Mouse (Mus musculus): ENCODE results near the gene Smarcc1. TPM values are rescaled to one million over a fixed set of nuclear protein-coding genes. Genes with fewer than 3 reads are reported as not detected.

Gene Smarcc1
- polyA plus RNA-seq, 1 experiment from 2014 or later = 96.3 TPM

DNA sequence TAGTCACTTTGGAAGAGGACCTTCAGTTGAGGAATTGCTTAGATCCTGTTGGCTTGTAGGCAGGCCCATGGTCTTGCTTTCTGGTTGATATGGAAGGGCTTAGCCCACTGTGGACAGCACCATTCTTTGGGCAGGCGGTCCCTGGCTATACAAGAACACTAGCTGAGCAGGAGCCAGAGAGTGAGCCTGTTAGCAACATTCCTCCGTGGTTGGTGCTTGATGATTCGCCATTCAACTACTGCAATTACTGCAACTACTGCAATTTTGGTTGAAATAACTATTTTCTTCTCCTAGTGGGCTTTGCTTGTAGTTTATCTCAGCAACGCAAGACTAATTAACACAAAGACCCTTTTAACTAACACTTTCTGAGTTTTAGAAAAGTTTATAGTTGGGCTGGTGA, 108.7 kb downstream of the Smarcc1 start:
- peaks cover 49% of the 10 kb centered on the region for H3K36me3 ChIP-seq (ENCODE audit: insufficient read depth, low read length)
- H3K4me3 ChIP-seq (ENCODE audit: low read length) = no peak overlapping the region
- no peaks in the 10 kb centered on the region for H3K4me1 ChIP-seq (ENCODE audit: insufficient read depth, low read length)
- no peak overlapping the region for H3K4me2 ChIP-seq (replicated peaks; ENCODE audit: low read depth, low read length)
- no peak overlapping the region for H3K9ac ChIP-seq (replicated peaks; ENCODE audit: low read length)
- no peaks in the 10 kb centered on the region for H3K27me3 ChIP-seq (ENCODE audit: insufficient read depth, low read length)
- H3K27ac ChIP-seq (ENCODE audit: low read length) = no peak overlapping the region
- 95% methylated on average over 4 of the region's 4 CpGs for WGBS
- no peaks in the 10 kb centered on the region for H3K9me3 ChIP-seq (ENCODE audit: low read length)
- no peak for ATAC-seq (ENCODE audit: low FRiP score, low TSS enrichment)

DNA sequence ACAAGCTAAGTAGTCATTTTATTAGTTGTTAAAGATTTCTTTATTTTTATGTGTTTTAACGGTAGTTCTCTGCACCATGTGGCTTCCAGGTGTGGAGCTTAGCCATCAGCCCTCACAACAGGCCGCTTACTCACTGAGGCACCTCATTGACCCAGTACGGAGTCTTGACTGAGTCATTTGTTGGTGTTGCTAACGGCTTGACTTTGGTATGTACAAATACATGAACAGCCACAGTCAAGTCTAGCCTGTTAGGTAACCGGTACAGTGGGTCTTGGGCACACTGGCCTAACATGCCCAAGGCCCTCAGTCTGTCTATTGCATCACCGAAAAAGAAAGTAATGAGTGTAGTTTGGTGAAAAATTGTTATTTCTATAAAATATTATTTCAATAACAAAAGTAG, 111.2 kb downstream of the Smarcc1 start:
- no peak overlapping the region for H3K4me3 ChIP-seq (ENCODE audit: low read length)
- no peaks in the 10 kb centered on the region for H3K4me1 ChIP-seq (ENCODE audit: insufficient read depth, low read length)
- peaks cover 47% of the 10 kb centered on the region for H3K36me3 ChIP-seq (ENCODE audit: insufficient read depth, low read length)
- H3K27me3 ChIP-seq (ENCODE audit: insufficient read depth, low read length) = no peaks in the 10 kb centered on the region
- WGBS = 90% methylated on average over 6 of the region's 6 CpGs
- H3K9me3 ChIP-seq (ENCODE audit: low read length) = no peaks in the 10 kb centered on the region
- H3K27ac ChIP-seq (ENCODE audit: low read length) = no peak overlapping the region
- H3K9ac ChIP-seq (replicated peaks; ENCODE audit: low read length) = no peak overlapping the region
- ATAC-seq (ENCODE audit: low FRiP score, low TSS enrichment) = no peak
- no peak overlapping the region for H3K4me2 ChIP-seq (replicated peaks; ENCODE audit: low read depth, low read length)

DNA sequence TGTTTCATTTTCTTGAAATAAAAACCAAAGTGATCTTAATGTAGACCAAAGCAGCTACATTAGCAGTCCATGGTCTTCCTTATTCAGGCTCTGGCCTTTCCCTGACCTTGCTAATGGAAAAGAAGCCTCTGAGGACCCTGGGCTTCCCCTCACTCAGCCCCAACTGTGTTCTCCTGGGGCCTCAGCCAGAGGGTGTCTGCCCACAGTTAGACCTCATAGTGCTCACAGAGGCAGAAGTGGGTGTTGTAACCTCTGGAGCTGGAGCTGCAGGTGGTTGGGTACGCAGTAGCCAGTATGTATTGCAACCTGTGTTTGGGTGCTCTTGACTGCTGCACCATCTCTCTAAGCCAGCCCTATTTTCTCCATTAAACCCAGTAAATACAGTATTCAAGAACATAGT, 111.6 kb downstream of the Smarcc1 start:
- no peak overlapping the region for H3K4me2 ChIP-seq (replicated peaks; ENCODE audit: low read depth, low read length)
- no peak overlapping the region for H3K9ac ChIP-seq (replicated peaks; ENCODE audit: low read length)
- WGBS = 97% methylated on average over 1 of the region's 1 CpGs
- H3K36me3 ChIP-seq (ENCODE audit: insufficient read depth, low read length) = peaks cover 43% of the 10 kb centered on the region
- H3K4me1 ChIP-seq (ENCODE audit: insufficient read depth, low read length) = no peaks in the 10 kb centered on the region
- no peaks in the 10 kb centered on the region for H3K9me3 ChIP-seq (ENCODE audit: low read length)
- H3K4me3 ChIP-seq (ENCODE audit: low read length) = no peak overlapping the region
- no peaks in the 10 kb centered on the region for H3K27me3 ChIP-seq (ENCODE audit: insufficient read depth, low read length)
- no peak for ATAC-seq (ENCODE audit: low FRiP score, low TSS enrichment)
- H3K27ac ChIP-seq (ENCODE audit: low read length) = no peak overlapping the region

DNA sequence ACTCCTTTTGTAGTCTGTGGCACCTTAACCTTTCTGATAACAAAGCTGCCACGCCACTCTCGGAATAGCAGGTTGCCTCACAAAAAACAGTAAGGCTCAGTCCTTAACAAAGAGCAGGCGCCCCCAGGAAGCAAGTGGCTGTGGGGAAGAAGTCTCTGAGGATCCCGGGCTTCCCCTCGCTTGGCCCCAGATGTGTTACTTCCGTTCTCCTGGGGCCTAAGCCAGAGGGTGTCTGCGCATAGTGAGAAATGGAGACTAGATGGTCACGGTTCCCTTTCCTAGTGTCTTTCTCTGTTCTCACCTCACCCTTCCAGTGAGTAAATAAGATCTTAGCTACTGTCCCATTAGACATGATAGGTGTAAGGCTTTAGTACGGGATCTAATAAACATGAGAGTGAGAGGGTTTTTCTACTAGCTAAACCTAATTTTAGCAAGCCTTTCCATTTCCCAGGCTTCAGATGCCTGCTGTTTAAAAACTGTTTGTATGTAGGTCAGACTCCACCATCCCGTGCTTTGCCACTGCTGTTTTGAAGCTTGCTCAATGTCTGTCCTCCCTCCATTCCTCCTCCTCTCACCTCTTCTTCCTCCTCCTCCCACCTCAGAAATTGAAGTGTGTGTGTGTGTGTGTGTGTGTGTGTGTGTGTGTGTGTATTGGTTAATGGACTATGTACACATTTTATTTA, 112.2 kb downstream of the Smarcc1 start:
- no peak for ATAC-seq (ENCODE audit: low FRiP score, low TSS enrichment)
- H3K27ac ChIP-seq (ENCODE audit: low read length) = no peak overlapping the region
- WGBS = 86% methylated on average over 10 of the region's 10 CpGs

DNA sequence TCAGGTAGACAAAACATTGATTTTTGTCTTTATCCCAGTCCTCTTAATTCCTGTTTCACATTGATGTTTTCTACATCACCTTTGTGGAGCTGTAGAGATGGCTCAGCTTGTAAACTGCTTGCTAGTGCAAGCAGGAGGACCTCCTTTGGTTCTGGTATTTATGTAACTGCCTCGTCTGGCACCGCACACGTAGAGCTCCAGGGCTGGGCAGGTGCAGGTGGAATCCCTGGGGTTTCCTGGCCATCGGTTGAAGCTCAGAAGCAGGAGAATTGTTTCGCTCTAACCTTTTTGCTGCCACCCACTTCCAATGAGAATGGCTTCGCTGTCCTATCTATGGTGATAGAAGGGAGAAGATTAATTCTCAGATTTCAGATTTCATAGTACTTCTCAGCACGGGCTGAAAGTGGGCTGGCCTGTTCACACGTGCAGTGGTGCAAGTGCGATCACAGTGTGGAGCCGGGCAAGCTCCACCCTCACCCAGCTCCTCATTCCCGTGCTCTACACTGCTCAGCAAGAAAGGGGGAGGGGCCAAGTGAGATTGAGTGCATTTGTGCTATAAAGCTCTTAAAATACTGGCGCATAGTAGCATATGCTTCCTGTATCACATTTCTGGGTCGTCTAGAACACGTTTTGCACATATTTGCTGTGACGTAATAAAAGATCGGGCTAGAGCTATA, 113.0 kb downstream of the Smarcc1 start:
- no peaks in the 10 kb centered on the region for H3K9me3 ChIP-seq (ENCODE audit: low read length)
- no peak overlapping the region for H3K4me3 ChIP-seq (ENCODE audit: low read length)
- no peak overlapping the region for H3K27ac ChIP-seq (ENCODE audit: low read length)
- H3K36me3 ChIP-seq (ENCODE audit: insufficient read depth, low read length) = peaks cover 48% of the 10 kb centered on the region
- no peak overlapping the region for H3K4me2 ChIP-seq (replicated peaks; ENCODE audit: low read depth, low read length)
- WGBS = 82% methylated on average over 16 of the region's 16 CpGs
- no peak for ATAC-seq (ENCODE audit: low FRiP score, low TSS enrichment)
- H3K27me3 ChIP-seq (ENCODE audit: insufficient read depth, low read length) = no peaks in the 10 kb centered on the region
- H3K9ac ChIP-seq (replicated peaks; ENCODE audit: low read length) = no peak overlapping the region
- no peaks in the 10 kb centered on the region for H3K4me1 ChIP-seq (ENCODE audit: insufficient read depth, low read length)

More for the DNA sequence above, 112.2 kb downstream of the Smarcc1 start:
- Histone ChIP-seq H3K4me1 (ENCODE audit: insufficient read depth, low read length) (no peaks in the 10 kb centered on the region), H3K4me3 (ENCODE audit: low read length) (no peak overlapping the region), H3K4me2 (replicated peaks; ENCODE audit: low read depth, low read length) (no peak overlapping the region), H3K9ac (replicated peaks; ENCODE audit: low read length) (no peak overlapping the region), H3K27me3 (ENCODE audit: insufficient read depth, low read length) (no peaks in the 10 kb centered on the region), H3K36me3 (ENCODE audit: insufficient read depth, low read length) (peaks cover 43% of the 10 kb centered on the region), H3K9me3 (ENCODE audit: low read length) (no peaks in the 10 kb centered on the region)

DNA sequence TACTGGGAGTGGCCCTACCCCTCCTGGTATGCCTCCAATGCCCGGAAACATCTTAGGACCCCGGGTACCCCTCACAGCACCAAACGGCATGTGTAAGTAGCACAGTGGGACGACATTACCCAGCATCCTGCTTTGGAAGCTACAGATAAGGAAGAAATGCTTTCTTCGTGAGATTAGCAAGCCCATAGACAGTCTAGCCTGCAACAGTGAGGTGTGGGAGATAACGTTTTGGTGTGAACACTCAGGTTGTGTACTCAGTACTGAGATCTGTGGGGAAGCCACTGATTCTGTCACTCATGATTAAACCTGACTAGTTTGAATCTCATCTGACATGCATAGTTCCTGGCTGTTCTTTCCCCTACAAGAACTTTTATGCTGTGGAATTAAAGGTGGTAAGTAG, 117.5 kb downstream of the Smarcc1 start:
- no peaks in the 10 kb centered on the region for H3K9me3 ChIP-seq (ENCODE audit: low read length)
- H3K4me2 ChIP-seq (replicated peaks; ENCODE audit: low read depth, low read length) = no peak overlapping the region
- no peak overlapping the region for H3K27ac ChIP-seq (ENCODE audit: low read length)
- 95% methylated on average over 6 of the region's 6 CpGs for WGBS
- H3K9ac ChIP-seq (replicated peaks; ENCODE audit: low read length) = no peak overlapping the region
- peaks cover 68% of the 10 kb centered on the region for H3K36me3 ChIP-seq (ENCODE audit: insufficient read depth, low read length)
- H3K4me1 ChIP-seq (ENCODE audit: insufficient read depth, low read length) = no peaks in the 10 kb centered on the region
- ATAC-seq (ENCODE audit: low FRiP score, low TSS enrichment) = no peak
- no peak overlapping the region for H3K4me3 ChIP-seq (ENCODE audit: low read length)
- H3K27me3 ChIP-seq (ENCODE audit: insufficient read depth, low read length) = no peaks in the 10 kb centered on the region

DNA sequence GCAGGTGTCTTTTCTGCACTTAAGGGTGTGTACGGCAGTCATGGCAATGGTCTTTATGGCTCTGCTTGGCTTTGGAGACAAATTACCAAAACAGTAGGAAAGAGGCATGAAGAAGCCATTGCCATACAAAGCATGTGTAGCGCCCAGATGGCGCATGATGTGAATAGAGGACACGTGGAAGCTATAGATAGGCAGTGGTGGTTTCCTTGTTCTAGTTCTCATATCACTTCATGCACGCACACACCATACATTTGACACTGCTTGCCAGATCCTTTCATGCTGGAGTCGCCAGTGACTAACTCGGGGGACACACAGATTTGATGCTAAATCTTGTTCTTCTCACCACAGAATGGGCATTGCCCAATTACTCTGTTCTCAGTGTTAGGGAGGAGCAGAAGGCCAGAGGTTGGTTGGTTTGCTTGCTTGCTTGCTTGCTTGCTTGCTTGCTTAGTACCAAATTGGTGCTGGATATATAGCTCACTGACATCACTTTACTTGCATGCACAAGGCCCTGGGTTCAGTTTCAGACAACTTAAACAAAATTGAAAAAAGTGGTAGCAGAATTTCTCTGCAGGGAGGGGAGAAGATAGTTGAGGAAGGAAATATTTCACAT, 125.8 kb downstream of the Smarcc1 start, which contains the start of gene Cspg5:
TSS of gene Cspg5 (plus strand) at position 563 of the 613 bp plus-strand sequence.
- Histone ChIP-seq H3K27me3 (ENCODE audit: insufficient read depth, low read length) (peaks cover 12% of the 10 kb centered on the region), H3K9me3 (ENCODE audit: low read length) (no peaks in the 10 kb centered on the region), H3K27ac (ENCODE audit: low read length) (no peak within 1 kb of the TSS), H3K4me1 (ENCODE audit: insufficient read depth, low read length) (peaks cover 15% of the 10 kb centered on the region), H3K4me2 (replicated peaks; ENCODE audit: low read depth, low read length) (peak within 1 kb of the TSS; percentile 100), H3K9ac (replicated peaks; ENCODE audit: low read length) (no peak within 1 kb of the TSS; the same call in 1 of the 2 replicates), H3K36me3 (ENCODE audit: insufficient read depth, low read length) (peaks cover 18% of the 10 kb centered on the region; the same call in 1 of the 2 replicates), H3K4me3 (ENCODE audit: low read length) (peak within 1 kb of the TSS; percentile 73)
- no peak for ATAC-seq (ENCODE audit: low FRiP score, low TSS enrichment)
- 88% methylated on average over 7 of the region's 7 CpGs for WGBS

DNA sequence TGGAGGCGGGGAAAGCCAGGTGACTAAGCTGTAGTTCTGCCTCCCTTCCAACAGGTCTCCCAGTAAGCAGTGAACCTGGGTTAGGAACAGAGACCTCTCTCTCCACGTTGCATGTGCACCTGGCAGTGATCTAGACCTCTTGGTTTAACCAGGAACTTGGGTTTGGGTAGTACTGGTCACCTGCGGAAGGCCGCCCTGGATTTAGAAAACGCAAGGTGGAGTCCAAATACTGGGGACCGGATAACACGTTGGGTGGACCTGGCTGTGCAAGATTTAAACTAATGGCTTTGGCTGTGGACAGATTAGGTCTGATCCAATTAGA, 127.0 kb downstream of the Smarcc1 start:
- H3K27ac ChIP-seq (ENCODE audit: low read length) = no peak overlapping the region
- peak overlapping the region; percentile 63; the same call in 1 of the 2 replicates for H3K9ac ChIP-seq (replicated peaks; ENCODE audit: low read length)
- H3K4me1 ChIP-seq (ENCODE audit: insufficient read depth, low read length) = peaks cover 16% of the 10 kb centered on the region
- H3K4me3 ChIP-seq (ENCODE audit: low read length) = peak overlapping the region; percentile 73
- H3K4me2 ChIP-seq (replicated peaks; ENCODE audit: low read depth, low read length) = peak overlapping the region; percentile 100
- WGBS = 20% methylated on average over 7 of the region's 7 CpGs
- no peak; the same call in 1 of the 2 replicates for ATAC-seq (ENCODE audit: low FRiP score, low TSS enrichment)
- H3K9me3 ChIP-seq (ENCODE audit: low read length) = no peaks in the 10 kb centered on the region
- peaks cover 12% of the 10 kb centered on the region for H3K27me3 ChIP-seq (ENCODE audit: insufficient read depth, low read length)
- peaks cover 13% of the 10 kb centered on the region; the same call in 1 of the 2 replicates for H3K36me3 ChIP-seq (ENCODE audit: insufficient read depth, low read length)

DNA sequence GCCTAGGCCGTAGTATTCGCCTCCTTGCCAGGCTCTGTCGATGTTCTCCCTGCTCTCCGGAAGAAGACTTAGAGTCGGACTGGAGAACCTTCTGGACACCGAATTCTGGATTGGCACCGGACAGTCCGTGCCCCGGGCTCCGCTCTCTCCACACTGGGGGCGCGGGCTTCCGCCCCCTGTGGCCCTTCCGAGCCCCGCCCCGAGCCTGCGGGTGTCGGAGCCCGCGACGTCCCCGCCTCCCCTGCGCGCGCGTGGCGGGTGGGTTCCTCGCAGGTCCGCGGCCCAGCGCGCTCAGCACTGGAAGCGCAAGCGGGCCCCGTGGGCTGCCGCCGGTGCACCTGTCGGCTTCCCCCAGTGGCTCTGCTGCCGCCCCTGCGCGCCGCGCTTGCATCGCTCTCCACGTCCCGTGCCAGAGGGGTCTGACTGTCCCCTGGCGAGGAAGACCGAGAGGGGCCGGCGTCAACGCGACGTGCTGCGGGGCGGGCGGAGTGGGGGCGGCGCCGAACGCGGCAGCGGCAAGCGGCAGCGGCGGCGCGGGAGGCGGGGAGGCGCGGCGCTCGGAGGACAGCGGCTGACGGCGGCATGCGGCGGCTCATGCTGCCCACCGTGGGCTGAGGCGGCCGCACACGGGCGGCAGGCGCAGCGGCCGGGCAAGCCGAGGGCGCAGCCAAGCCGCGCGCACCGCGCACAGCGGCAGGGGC, 127.5 kb downstream of the Smarcc1 start:
- Histone ChIP-seq H3K36me3 (ENCODE audit: insufficient read depth, low read length) (peaks cover 10% of the 10 kb centered on the region; the same call in 1 of the 2 replicates), H3K4me2 (replicated peaks; ENCODE audit: low read depth, low read length) (peak overlapping the region; percentile 100), H3K27me3 (ENCODE audit: insufficient read depth, low read length) (peaks cover 12% of the 10 kb centered on the region), H3K9ac (replicated peaks; ENCODE audit: low read length) (peak overlapping the region; percentile 63), H3K9me3 (ENCODE audit: low read length) (no peaks in the 10 kb centered on the region), H3K27ac (ENCODE audit: low read length) (no peak overlapping the region), H3K4me1 (ENCODE audit: insufficient read depth, low read length) (peaks cover 20% of the 10 kb centered on the region), H3K4me3 (ENCODE audit: low read length) (peak overlapping the region; percentile 73)
- 1% methylated on average over 80 of the region's 93 CpGs for WGBS
- peak; percentile 66 for ATAC-seq (ENCODE audit: low FRiP score, low TSS enrichment)
